Mouse (Mus musculus) embryonic fibroblast, embryonic 13.5 days (primary cell): ENCODE measurements around the gene Scrn3.

Source experiments
- CTCF ChIP-seq: IDR thresholded peaks from 2 replicates; pipeline ENCODE4 v1.5.1; 2011; ENCODE audit warnings: mild to moderate bottlenecking, control low read depth, low read length, moderate library complexity, borderline replicate concordance; ENCODE audit not compliant: insufficient read depth
- POLR2A ChIP-seq: IDR thresholded peaks from 2 replicates; pipeline ENCODE4 v1.6.1; 2011; ENCODE audit warnings: low read depth, mild to moderate bottlenecking, control low read depth, low read length, moderate library complexity

GRCm38 (mm10) chr2:73274119-73274920 lies 38.1 kb upstream of the Scrn3 start:
- TF ChIP-seq CTCF (no peak), POLR2A (no peak)
